Mouse (Mus musculus) MEL (cell line): ENCODE data around the gene Fkbp10. TPM values are rescaled to one million over a fixed set of nuclear protein-coding genes. Genes with fewer than 3 reads are reported as not detected.
A peak's percentile ranks its signal among the peaks of the same experiment; 100 is the strongest.

ENCODE experiments used
- DNase-seq: peaks from one replicate; pipeline ENCODE4 v3.0.0; 2011; ENCODE audit warnings: low read depth, low spot score
- H3K27ac ChIP-seq: 2 replicates; pipeline ENCODE4 v1.5.1; 2012; ENCODE audit warnings: low read depth, mild to moderate bottlenecking, control low read depth, low read length, moderate library complexity; ENCODE audit not compliant: control insufficient read depth
- H3K27me3 ChIP-seq, 2 experiments: fragments of 150-350 bp in 1 of 2; sonication (generic) in 1 of 2; 2 replicates each; pipeline ENCODE4 v1.6.1; 2012; ENCODE audit warnings: low read length in 2 of 2, mild to moderate bottlenecking in 2 of 2, improper control_type of control experiment in 1 of 2, moderate library complexity in 1 of 2; ENCODE audit not compliant: insufficient read depth in 2 of 2, control insufficient read depth in 1 of 2
- H3K36me3 ChIP-seq, 2 experiments: 2 replicates each; pipeline ENCODE4 v1.6.1; 2012 to 2014; ENCODE audit warnings: low read length in 2 of 2, improper control_type of control experiment in 1 of 2, inconsistent platforms in 1 of 2, mild to moderate bottlenecking in 1 of 2; ENCODE audit not compliant: insufficient read depth in 2 of 2, control insufficient read depth in 1 of 2
- H3K4me1 ChIP-seq, 2 experiments: fragments of 150-350 bp in 1 of 2; sonication (generic) in 1 of 2; 2 replicates each; pipeline ENCODE4 v1.6.1; 2012; ENCODE audit warnings: low read length in 2 of 2, improper control_type of control experiment in 1 of 2, mild to moderate bottlenecking in 1 of 2; ENCODE audit not compliant: insufficient read depth in 2 of 2, control insufficient read depth in 1 of 2
- H3K4me3 ChIP-seq, 2 experiments: fragments of 150-350 bp in 1 of 2; sonication (generic) in 1 of 2; 2 replicates each; pipeline ENCODE4 v1.5.1; 2012; ENCODE audit warnings: low read depth in 2 of 2, low read length in 2 of 2, mild to moderate bottlenecking in 2 of 2, moderate library complexity in 2 of 2, control low read depth in 1 of 2, improper control_type of control experiment in 1 of 2; ENCODE audit not compliant: control insufficient read depth in 1 of 2, insufficient read depth in 1 of 2
- H3K79me2 ChIP-seq: 2 replicates; pipeline ENCODE4 v1.6.1; 2012; ENCODE audit warnings: mild to moderate bottlenecking, low read length, moderate library complexity; ENCODE audit not compliant: control insufficient read depth, poor library complexity, insufficient read depth
- H3K9ac ChIP-seq: 2 replicates; pipeline ENCODE4 v1.6.1; 2012; ENCODE audit warnings: low read depth, mild to moderate bottlenecking, control low read depth, low read length, moderate library complexity; ENCODE audit not compliant: control insufficient read depth, poor library complexity, severe bottlenecking
- H3K9me3 ChIP-seq: fragments of 150-350 bp; sonication (generic); replicated peaks from 2 replicates; pipeline ENCODE4 v1.6.1; 2012; ENCODE audit warnings: mild to moderate bottlenecking, low read length, improper control_type of control experiment, moderate library complexity; ENCODE audit not compliant: insufficient read depth
- BHLHE40 ChIP-seq: IDR thresholded peaks from 2 replicates; pipeline ENCODE4 v1.6.1; 2012; ENCODE audit warnings: low read depth, mild to moderate bottlenecking, inconsistent platforms, low read length, improper control_type of control experiment, borderline replicate concordance
- CHD1 ChIP-seq: IDR thresholded peaks from 2 replicates; pipeline ENCODE4 v1.6.1; 2012; ENCODE audit warnings: low read depth, mild to moderate bottlenecking, inconsistent platforms, low read length, improper control_type of control experiment
- CHD2 ChIP-seq: IDR thresholded peaks from 2 replicates; pipeline ENCODE4 v1.6.1; 2011; ENCODE audit warnings: low read length, improper control_type of control experiment
- CTCF ChIP-seq, 3 experiments: IDR thresholded peaks in 2 of 3; conservative IDR thresholded peaks in 1 of 3; 2 replicates each; pipeline ENCODE4 v1.5.1; 2011 to 2012; ENCODE audit warnings: low read length in 3 of 3, low read depth in 2 of 3, mild to moderate bottlenecking in 2 of 3, improper control_type of control experiment in 1 of 3, inconsistent platforms in 1 of 3, mixed read lengths in 1 of 3, moderate library complexity in 1 of 3; ENCODE audit not compliant: control insufficient read depth in 1 of 3, insufficient read depth in 1 of 3, poor library complexity in 1 of 3, severe bottlenecking in 1 of 3
- EP300 ChIP-seq, 2 experiments: IDR thresholded peaks; 2 replicates each; pipeline ENCODE4 v1.6.1; 2011; ENCODE audit warnings: improper control_type of control experiment in 2 of 2, low read length in 2 of 2, low read depth in 1 of 2, mild to moderate bottlenecking in 1 of 2
- ETS1 ChIP-seq: IDR thresholded peaks from 2 replicates; pipeline ENCODE4 v1.6.1; 2012; ENCODE audit warnings: low read depth, mild to moderate bottlenecking, inconsistent platforms, low read length, improper control_type of control experiment, moderate library complexity
- GABPA ChIP-seq: IDR thresholded peaks from 2 replicates; pipeline ENCODE4 v1.6.1; 2012; ENCODE audit warnings: low read depth, mild to moderate bottlenecking, inconsistent platforms, low read length, improper control_type of control experiment, moderate library complexity
- GATA1 ChIP-seq: IDR thresholded peaks from 2 replicates; pipeline ENCODE4 v1.6.1; 2011; ENCODE audit warnings: low read depth, low read length, improper control_type of control experiment
- HCFC1 ChIP-seq: IDR thresholded peaks from 2 replicates; pipeline ENCODE4 v1.6.1; 2012; ENCODE audit warnings: low read depth, mild to moderate bottlenecking, inconsistent platforms, low read length, improper control_type of control experiment, moderate library complexity
- JUND ChIP-seq: IDR thresholded peaks from 2 replicates; pipeline ENCODE4 v1.6.1; 2011; ENCODE audit warnings: low read depth, mild to moderate bottlenecking, improper control_type of control experiment, low read length
- KAT2A ChIP-seq: conservative IDR thresholded peaks from 2 replicates; pipeline ENCODE4 v1.6.1; 2012; ENCODE audit warnings: low read depth, low read length, improper control_type of control experiment, inconsistent platforms
- MAFK ChIP-seq: IDR thresholded peaks from 2 replicates; pipeline ENCODE4 v1.6.1; 2011; ENCODE audit warnings: low read depth, mild to moderate bottlenecking, low read length, improper control_type of control experiment, borderline replicate concordance
- MAX ChIP-seq: IDR thresholded peaks from 2 replicates; pipeline ENCODE4 v1.6.1; 2011; ENCODE audit warnings: low read length, improper control_type of control experiment
- MAZ ChIP-seq: IDR thresholded peaks from 2 replicates; pipeline ENCODE4 v1.6.1; 2012; ENCODE audit warnings: low read depth, mild to moderate bottlenecking, inconsistent platforms, low read length, improper control_type of control experiment
- MEF2A ChIP-seq: IDR thresholded peaks from 2 replicates; pipeline ENCODE4 v1.6.1; 2014; ENCODE audit warnings: low read depth, mild to moderate bottlenecking, inconsistent platforms, low read length, improper control_type of control experiment; ENCODE audit not compliant: poor library complexity, insufficient replicate concordance, severe bottlenecking; ENCODE audit errors: extremely low read depth
- MXI1 ChIP-seq: IDR thresholded peaks from 2 replicates; pipeline ENCODE4 v1.6.1; 2011; ENCODE audit warnings: mild to moderate bottlenecking, low read depth, low read length, improper control_type of control experiment
- MYB ChIP-seq: IDR thresholded peaks from 2 replicates; pipeline ENCODE4 v1.6.1; 2011; ENCODE audit warnings: mild to moderate bottlenecking, low read depth, low read length, improper control_type of control experiment
- MYC ChIP-seq: IDR thresholded peaks from 2 replicates; pipeline ENCODE4 v1.6.1; 2011; ENCODE audit warnings: low read depth, mild to moderate bottlenecking, low read length, improper control_type of control experiment, moderate library complexity
- NRF1 ChIP-seq: IDR thresholded peaks from 2 replicates; pipeline ENCODE4 v1.6.1; 2014; ENCODE audit warnings: low read depth, mild to moderate bottlenecking, inconsistent platforms, low read length, improper control_type of control experiment, moderate library complexity; ENCODE audit not compliant: poor library complexity, insufficient read depth, severe bottlenecking
- POLR2A ChIP-seq, 2 experiments: IDR thresholded peaks; 2 replicates each; pipeline ENCODE4 v1.6.1; 2011 to 2012; ENCODE audit warnings: low read length in 2 of 2, mild to moderate bottlenecking in 2 of 2, control low read depth in 1 of 2, improper control_type of control experiment in 1 of 2, low read depth in 1 of 2, moderate library complexity in 1 of 2; ENCODE audit not compliant: control insufficient read depth in 1 of 2, insufficient read depth in 1 of 2, poor library complexity in 1 of 2
- POLR2AphosphoS2 ChIP-seq: IDR thresholded peaks from 2 replicates; pipeline ENCODE4 v1.6.1; 2011; ENCODE audit warnings: low read length, improper control_type of control experiment
- POLR2AphosphoS5 ChIP-seq: IDR thresholded peaks from 2 replicates; pipeline ENCODE4 v1.6.1; 2012; ENCODE audit warnings: low read depth, borderline replicate concordance, mild to moderate bottlenecking, inconsistent platforms, low read length, moderate library complexity, mixed read lengths
- RAD21 ChIP-seq: IDR thresholded peaks from 2 replicates; pipeline ENCODE4 v1.6.1; 2011; ENCODE audit warnings: mild to moderate bottlenecking, low read depth, low read length, improper control_type of control experiment
- RCOR1 ChIP-seq: IDR thresholded peaks from 2 replicates; pipeline ENCODE4 v1.6.1; 2012; ENCODE audit warnings: low read depth, mild to moderate bottlenecking, inconsistent platforms, low read length, improper control_type of control experiment
- SIN3A ChIP-seq: IDR thresholded peaks from 2 replicates; pipeline ENCODE4 v1.6.1; 2012; ENCODE audit warnings: low read length, improper control_type of control experiment, inconsistent platforms
- SMC3 ChIP-seq: IDR thresholded peaks from 2 replicates; pipeline ENCODE4 v1.6.1; 2011; ENCODE audit warnings: low read depth, low read length, improper control_type of control experiment
- TAL1 ChIP-seq: IDR thresholded peaks from 2 replicates; pipeline ENCODE4 v1.6.1; 2012; ENCODE audit warnings: mild to moderate bottlenecking, inconsistent platforms, low read length, moderate library complexity, mixed read lengths
- TBP ChIP-seq: IDR thresholded peaks from 2 replicates; pipeline ENCODE4 v1.8.0; 2011; ENCODE audit warnings: low read depth, low read length, improper control_type of control experiment
- TCF12 ChIP-seq: IDR thresholded peaks from 2 replicates; pipeline ENCODE4 v1.6.1; 2014; ENCODE audit warnings: low read depth, mild to moderate bottlenecking, inconsistent platforms, low read length, improper control_type of control experiment, moderate library complexity
- UBTF ChIP-seq: IDR thresholded peaks from 2 replicates; pipeline ENCODE4 v1.6.1; 2012; ENCODE audit warnings: low read depth, mild to moderate bottlenecking, inconsistent platforms, low read length, improper control_type of control experiment, moderate library complexity, borderline replicate concordance; ENCODE audit not compliant: insufficient read depth
- USF1 ChIP-seq: IDR thresholded peaks from 2 replicates; pipeline ENCODE4 v1.6.1; 2014; ENCODE audit warnings: low read depth, mild to moderate bottlenecking, inconsistent platforms, low read length, improper control_type of control experiment, moderate library complexity
- USF2 ChIP-seq, 2 experiments: IDR thresholded peaks; 2 replicates each; pipeline ENCODE4 v1.6.1; 2011 to 2012; ENCODE audit warnings: improper control_type of control experiment in 2 of 2, low read length in 2 of 2, borderline replicate concordance in 1 of 2, inconsistent platforms in 1 of 2, low read depth in 1 of 2, mild to moderate bottlenecking in 1 of 2; ENCODE audit not compliant: insufficient read depth in 1 of 2
- ZC3H11A ChIP-seq: IDR thresholded peaks from 2 replicates; pipeline ENCODE4 v1.6.1; 2012; ENCODE audit warnings: low read depth, mild to moderate bottlenecking, inconsistent platforms, low read length, improper control_type of control experiment
- ZKSCAN1 ChIP-seq: IDR thresholded peaks from 2 replicates; pipeline ENCODE4 v1.6.1; 2012; ENCODE audit warnings: low read depth, mild to moderate bottlenecking, inconsistent platforms, low read length, improper control_type of control experiment, moderate library complexity
- ZMIZ1 ChIP-seq: IDR thresholded peaks from 2 replicates; pipeline ENCODE4 v1.6.1; 2012; ENCODE audit warnings: low read depth, mild to moderate bottlenecking, inconsistent platforms, low read length, improper control_type of control experiment, moderate library complexity
- polyA plus RNA-seq, 2 experiments: library from polyadenylated mRNA; stranded (reverse) in 1 of 2; unstranded in 1 of 2; fragments of >175 nt in 1 of 2; fragments of >200 nt in 1 of 2; gene quantifications; 2 replicates each; pipeline versions ENCODE4 v1.2.1 to v1.2.4; 2012; ENCODE audit warnings: low replicate concordance in 2 of 2, low read depth in 1 of 2; ENCODE audit not compliant: insufficient read length in 2 of 2, insufficient read depth in 1 of 2, missing spikeins in 1 of 2
- total RNA-seq: library from RNA; depleted of rRNA; stranded (reverse); fragments of 300-350 nt; gene quantifications from 2 replicates; pipeline ENCODE4 v1.2.3, GENCODE M21; 2012

Fkbp10 gene
- total and polyA plus RNA-seq, 3 experiments, result 0.19 to 0.28 TPM; not detected in 1

DNA sequence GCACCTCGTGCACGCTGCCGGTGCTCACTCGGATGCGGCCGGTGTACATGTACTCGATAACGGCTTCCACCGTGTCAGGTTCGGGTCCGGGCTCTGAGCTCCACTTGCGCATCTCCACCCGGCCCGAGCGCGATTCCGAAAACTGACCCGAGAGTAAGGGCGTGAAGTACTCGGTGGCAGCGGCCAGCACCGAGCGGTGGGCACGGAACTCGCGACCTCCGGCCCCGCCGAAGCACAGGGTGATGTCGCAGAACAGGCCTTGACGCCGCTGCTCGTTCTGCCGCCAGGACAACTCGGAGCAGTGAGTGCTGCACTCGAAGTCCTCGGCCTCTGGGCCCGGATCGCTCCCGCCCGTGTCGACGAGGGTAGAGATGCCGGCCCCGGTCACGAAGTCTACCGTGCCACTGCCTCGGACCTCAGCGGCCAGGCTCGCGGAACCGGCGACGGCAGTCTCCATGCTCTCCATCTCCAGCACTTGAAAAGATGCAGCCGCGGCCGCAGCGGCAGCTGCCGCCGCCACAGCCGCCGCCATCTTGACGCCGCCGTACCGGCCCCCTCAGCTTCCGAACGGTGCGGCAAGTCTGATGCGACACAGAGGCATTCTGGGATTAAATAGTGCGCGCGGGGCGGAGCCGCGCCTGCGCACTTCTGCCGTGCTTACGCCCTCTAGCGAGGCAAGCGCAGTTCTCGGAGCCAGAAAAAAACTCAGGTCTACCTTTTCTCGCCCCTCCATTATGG is 56.9 kb downstream of the Fkbp10 start, which contains the start of gene Klhl11:
Gene Klhl11, minus strand, starts transcription at position 545 of the 738 bp plus-strand sequence.
- Histone ChIP-seq H3K36me3 (peaks cover 11 to 37% of the 10 kb centered on the region in 2 experiments), H3K9me3 (no peaks in the 10 kb centered on the region), H3K4me1 (peaks cover 10 to 21% of the 10 kb centered on the region in 2 experiments), H3K27ac (peak within 1 kb of the TSS; percentile 41), H3K4me3 (peak within 1 kb of the TSS; percentile 76 to 91), H3K27me3 (no peaks in the 10 kb centered on the region), H3K79me2 (peaks cover 44% of the 10 kb centered on the region), H3K9ac (peak within 1 kb of the TSS; percentile 85)
- DNase-seq, result peak; percentile 97
- peak; percentile 53; the same call in 1 of the 2 replicates for TF ChIP-seq MAX
- peak; percentile 95 for TF ChIP-seq TBP
- TF ChIP-seq KAT2A, result no peak; the same call in 1 of the 2 replicates
- peak; percentile 89 for TF ChIP-seq POLR2AphosphoS2
- TF ChIP-seq ZKSCAN1, result no peak
- TF ChIP-seq SMC3, result peak; percentile 46
- no peak for TF ChIP-seq POLR2AphosphoS5
- TF ChIP-seq SIN3A, result peak; percentile 81; the same call in 1 of the 2 replicates
- TF ChIP-seq USF1, result no peak
- TF ChIP-seq RAD21, result no peak
- TF ChIP-seq MXI1, result peak; percentile 71
- TF ChIP-seq ZC3H11A, result no peak
- TF ChIP-seq ZMIZ1, result peak; percentile 97
- TF ChIP-seq UBTF, result peak; percentile 65; the same call in 1 of the 2 replicates
- TF ChIP-seq GABPA, result no peak
- no peak for TF ChIP-seq BHLHE40
- TF ChIP-seq TCF12, result peak; percentile 83
- no peak for TF ChIP-seq MAFK
- TF ChIP-seq RCOR1, result no peak
- no peak for TF ChIP-seq MAZ
- TF ChIP-seq CTCF (IDR thresholded peaks at IDR 0.05 in 2 of 3, conservative IDR thresholded peaks at IDR 0.05 in 1 of 3; ENCODE audit: control insufficient read depth in 1 of 3, insufficient read depth in 1 of 3, low read depth in 2 of 3, low read length in 3 of 3, poor library complexity in 1 of 3, severe bottlenecking in 1 of 3), result peak; percentile 69 to 92 (median 92)
- no peak for TF ChIP-seq MYB
- TF ChIP-seq NRF1, result peak; percentile 94
- peak; percentile 98 to 99 for TF ChIP-seq POLR2A (IDR thresholded peaks at IDR 0.05; ENCODE audit: control insufficient read depth in 1 of 2, insufficient read depth in 1 of 2, low read depth in 1 of 2, low read length in 2 of 2, poor library complexity in 1 of 2)
- TF ChIP-seq TAL1, result no peak
- TF ChIP-seq USF2 (IDR thresholded peaks at IDR 0.05; ENCODE audit: borderline replicate concordance in 1 of 2, insufficient read depth in 1 of 2, low read depth in 1 of 2, low read length in 2 of 2), result no peak
- no peak for TF ChIP-seq JUND
- peak; percentile 72; the same call in 1 of the 2 replicates for TF ChIP-seq CHD1
- 0 out of 2 replicates have a peak, but pooled peaks have one; percentile 12 for TF ChIP-seq ETS1
- peak; percentile 89 for TF ChIP-seq HCFC1
- no peak for TF ChIP-seq CHD2
- no peak for TF ChIP-seq GATA1
- TF ChIP-seq EP300 (IDR thresholded peaks at IDR 0.05; ENCODE audit: low read depth in 1 of 2, low read length in 2 of 2), result peak in 1 of 2 experiments; percentile 10; a peak in 1 of 4 replicates
- TF ChIP-seq MEF2A, result 0 out of 2 replicates have a peak, but pooled peaks have one; percentile 35
- no peak; the same call in 1 of the 2 replicates for TF ChIP-seq MYC
